Mouse (Mus musculus) MEL (cell line): ENCODE measurements around the gene Sh2d6. TPM values are rescaled to one million over a fixed set of nuclear protein-coding genes. Genes with fewer than 3 reads are reported as not detected.
A peak's percentile ranks its signal among the peaks of the same experiment; 100 is the strongest.

Experiments used
- DNase-seq: peaks from one replicate; pipeline ENCODE4 v3.0.0; 2011; ENCODE audit warnings: low read depth, low spot score
- H3K27ac ChIP-seq: 2 replicates; pipeline ENCODE4 v1.5.1; 2012; ENCODE audit warnings: low read depth, mild to moderate bottlenecking, control low read depth, low read length, moderate library complexity; ENCODE audit not compliant: control insufficient read depth
- H3K27me3 ChIP-seq, 2 experiments: fragments of 150-350 bp in 1 of 2; sonication (generic) in 1 of 2; 2 replicates each; pipeline ENCODE4 v1.6.1; 2012; ENCODE audit warnings: low read length in 2 of 2, mild to moderate bottlenecking in 2 of 2, improper control_type of control experiment in 1 of 2, moderate library complexity in 1 of 2; ENCODE audit not compliant: insufficient read depth in 2 of 2, control insufficient read depth in 1 of 2
- H3K36me3 ChIP-seq, 2 experiments: 2 replicates each; pipeline ENCODE4 v1.6.1; 2012 to 2014; ENCODE audit warnings: low read length in 2 of 2, improper control_type of control experiment in 1 of 2, inconsistent platforms in 1 of 2, mild to moderate bottlenecking in 1 of 2; ENCODE audit not compliant: insufficient read depth in 2 of 2, control insufficient read depth in 1 of 2
- H3K4me1 ChIP-seq, 2 experiments: fragments of 150-350 bp in 1 of 2; sonication (generic) in 1 of 2; 2 replicates each; pipeline ENCODE4 v1.6.1; 2012; ENCODE audit warnings: low read length in 2 of 2, improper control_type of control experiment in 1 of 2, mild to moderate bottlenecking in 1 of 2; ENCODE audit not compliant: insufficient read depth in 2 of 2, control insufficient read depth in 1 of 2
- H3K4me3 ChIP-seq, 2 experiments: fragments of 150-350 bp in 1 of 2; sonication (generic) in 1 of 2; 2 replicates each; pipeline ENCODE4 v1.5.1; 2012; ENCODE audit warnings: low read depth in 2 of 2, low read length in 2 of 2, mild to moderate bottlenecking in 2 of 2, moderate library complexity in 2 of 2, control low read depth in 1 of 2, improper control_type of control experiment in 1 of 2; ENCODE audit not compliant: control insufficient read depth in 1 of 2, insufficient read depth in 1 of 2
- H3K79me2 ChIP-seq: 2 replicates; pipeline ENCODE4 v1.6.1; 2012; ENCODE audit warnings: mild to moderate bottlenecking, low read length, moderate library complexity; ENCODE audit not compliant: control insufficient read depth, poor library complexity, insufficient read depth
- H3K9ac ChIP-seq: 2 replicates; pipeline ENCODE4 v1.6.1; 2012; ENCODE audit warnings: low read depth, mild to moderate bottlenecking, control low read depth, low read length, moderate library complexity; ENCODE audit not compliant: control insufficient read depth, poor library complexity, severe bottlenecking
- H3K9me3 ChIP-seq: fragments of 150-350 bp; sonication (generic); replicated peaks from 2 replicates; pipeline ENCODE4 v1.6.1; 2012; ENCODE audit warnings: mild to moderate bottlenecking, low read length, improper control_type of control experiment, moderate library complexity; ENCODE audit not compliant: insufficient read depth
- BHLHE40 ChIP-seq: IDR thresholded peaks from 2 replicates; pipeline ENCODE4 v1.6.1; 2012; ENCODE audit warnings: low read depth, mild to moderate bottlenecking, inconsistent platforms, low read length, improper control_type of control experiment, borderline replicate concordance
- CHD1 ChIP-seq: IDR thresholded peaks from 2 replicates; pipeline ENCODE4 v1.6.1; 2012; ENCODE audit warnings: low read depth, mild to moderate bottlenecking, inconsistent platforms, low read length, improper control_type of control experiment
- CTCF ChIP-seq, 3 experiments: IDR thresholded peaks in 2 of 3; conservative IDR thresholded peaks in 1 of 3; 2 replicates each; pipeline ENCODE4 v1.5.1; 2011 to 2012; ENCODE audit warnings: low read length in 3 of 3, low read depth in 2 of 3, mild to moderate bottlenecking in 2 of 3, improper control_type of control experiment in 1 of 3, inconsistent platforms in 1 of 3, mixed read lengths in 1 of 3, moderate library complexity in 1 of 3; ENCODE audit not compliant: control insufficient read depth in 1 of 3, insufficient read depth in 1 of 3, poor library complexity in 1 of 3, severe bottlenecking in 1 of 3
- E2F4 ChIP-seq: IDR thresholded peaks from 2 replicates; pipeline ENCODE4 v1.6.1; 2011; ENCODE audit warnings: low read depth, low read length, improper control_type of control experiment, borderline replicate concordance
- ELF1 ChIP-seq: IDR thresholded peaks from 2 replicates; pipeline ENCODE4 v1.6.1; 2014; ENCODE audit warnings: low read depth, mild to moderate bottlenecking, inconsistent platforms, low read length, improper control_type of control experiment, moderate library complexity
- GABPA ChIP-seq: IDR thresholded peaks from 2 replicates; pipeline ENCODE4 v1.6.1; 2012; ENCODE audit warnings: low read depth, mild to moderate bottlenecking, inconsistent platforms, low read length, improper control_type of control experiment, moderate library complexity
- GATA1 ChIP-seq: IDR thresholded peaks from 2 replicates; pipeline ENCODE4 v1.6.1; 2011; ENCODE audit warnings: low read depth, low read length, improper control_type of control experiment
- HCFC1 ChIP-seq: IDR thresholded peaks from 2 replicates; pipeline ENCODE4 v1.6.1; 2012; ENCODE audit warnings: low read depth, mild to moderate bottlenecking, inconsistent platforms, low read length, improper control_type of control experiment, moderate library complexity
- JUND ChIP-seq: IDR thresholded peaks from 2 replicates; pipeline ENCODE4 v1.6.1; 2011; ENCODE audit warnings: low read depth, mild to moderate bottlenecking, improper control_type of control experiment, low read length
- MAX ChIP-seq: IDR thresholded peaks from 2 replicates; pipeline ENCODE4 v1.6.1; 2011; ENCODE audit warnings: low read length, improper control_type of control experiment
- MAZ ChIP-seq: IDR thresholded peaks from 2 replicates; pipeline ENCODE4 v1.6.1; 2012; ENCODE audit warnings: low read depth, mild to moderate bottlenecking, inconsistent platforms, low read length, improper control_type of control experiment
- MXI1 ChIP-seq: IDR thresholded peaks from 2 replicates; pipeline ENCODE4 v1.6.1; 2011; ENCODE audit warnings: mild to moderate bottlenecking, low read depth, low read length, improper control_type of control experiment
- MYC ChIP-seq: IDR thresholded peaks from 2 replicates; pipeline ENCODE4 v1.6.1; 2011; ENCODE audit warnings: low read depth, mild to moderate bottlenecking, low read length, improper control_type of control experiment, moderate library complexity
- NELFE ChIP-seq: IDR thresholded peaks from 2 replicates; pipeline ENCODE4 v1.6.1; 2011; ENCODE audit warnings: low read depth, low read length, improper control_type of control experiment
- POLR2A ChIP-seq, 2 experiments: IDR thresholded peaks; 2 replicates each; pipeline ENCODE4 v1.6.1; 2011 to 2012; ENCODE audit warnings: low read length in 2 of 2, mild to moderate bottlenecking in 2 of 2, control low read depth in 1 of 2, improper control_type of control experiment in 1 of 2, low read depth in 1 of 2, moderate library complexity in 1 of 2; ENCODE audit not compliant: control insufficient read depth in 1 of 2, insufficient read depth in 1 of 2, poor library complexity in 1 of 2
- POLR2AphosphoS2 ChIP-seq: IDR thresholded peaks from 2 replicates; pipeline ENCODE4 v1.6.1; 2011; ENCODE audit warnings: low read length, improper control_type of control experiment
- POLR2AphosphoS5 ChIP-seq: IDR thresholded peaks from 2 replicates; pipeline ENCODE4 v1.6.1; 2012; ENCODE audit warnings: low read depth, borderline replicate concordance, mild to moderate bottlenecking, inconsistent platforms, low read length, moderate library complexity, mixed read lengths
- RAD21 ChIP-seq: IDR thresholded peaks from 2 replicates; pipeline ENCODE4 v1.6.1; 2011; ENCODE audit warnings: mild to moderate bottlenecking, low read depth, low read length, improper control_type of control experiment
- RCOR1 ChIP-seq: IDR thresholded peaks from 2 replicates; pipeline ENCODE4 v1.6.1; 2012; ENCODE audit warnings: low read depth, mild to moderate bottlenecking, inconsistent platforms, low read length, improper control_type of control experiment
- SIN3A ChIP-seq: IDR thresholded peaks from 2 replicates; pipeline ENCODE4 v1.6.1; 2012; ENCODE audit warnings: low read length, improper control_type of control experiment, inconsistent platforms
- SMC3 ChIP-seq: IDR thresholded peaks from 2 replicates; pipeline ENCODE4 v1.6.1; 2011; ENCODE audit warnings: low read depth, low read length, improper control_type of control experiment
- TAL1 ChIP-seq: IDR thresholded peaks from 2 replicates; pipeline ENCODE4 v1.6.1; 2012; ENCODE audit warnings: mild to moderate bottlenecking, inconsistent platforms, low read length, moderate library complexity, mixed read lengths
- TCF12 ChIP-seq: IDR thresholded peaks from 2 replicates; pipeline ENCODE4 v1.6.1; 2014; ENCODE audit warnings: low read depth, mild to moderate bottlenecking, inconsistent platforms, low read length, improper control_type of control experiment, moderate library complexity
- USF2 ChIP-seq, 2 experiments: IDR thresholded peaks; 2 replicates each; pipeline ENCODE4 v1.6.1; 2011 to 2012; ENCODE audit warnings: improper control_type of control experiment in 2 of 2, low read length in 2 of 2, borderline replicate concordance in 1 of 2, inconsistent platforms in 1 of 2, low read depth in 1 of 2, mild to moderate bottlenecking in 1 of 2; ENCODE audit not compliant: insufficient read depth in 1 of 2
- ZC3H11A ChIP-seq: IDR thresholded peaks from 2 replicates; pipeline ENCODE4 v1.6.1; 2012; ENCODE audit warnings: low read depth, mild to moderate bottlenecking, inconsistent platforms, low read length, improper control_type of control experiment
- ZKSCAN1 ChIP-seq: IDR thresholded peaks from 2 replicates; pipeline ENCODE4 v1.6.1; 2012; ENCODE audit warnings: low read depth, mild to moderate bottlenecking, inconsistent platforms, low read length, improper control_type of control experiment, moderate library complexity
- ZMIZ1 ChIP-seq: IDR thresholded peaks from 2 replicates; pipeline ENCODE4 v1.6.1; 2012; ENCODE audit warnings: low read depth, mild to moderate bottlenecking, inconsistent platforms, low read length, improper control_type of control experiment, moderate library complexity
- polyA plus RNA-seq, 2 experiments: library from polyadenylated mRNA; stranded (reverse) in 1 of 2; unstranded in 1 of 2; fragments of >175 nt in 1 of 2; fragments of >200 nt in 1 of 2; gene quantifications; 2 replicates each; pipeline versions ENCODE4 v1.2.1 to v1.2.4; 2012; ENCODE audit warnings: low replicate concordance in 2 of 2, low read depth in 1 of 2; ENCODE audit not compliant: insufficient read length in 2 of 2, insufficient read depth in 1 of 2, missing spikeins in 1 of 2
- total RNA-seq: library from RNA; depleted of rRNA; stranded (reverse); fragments of 300-350 nt; gene quantifications from 2 replicates; pipeline ENCODE4 v1.2.3, GENCODE M21; 2012

Sh2d6 gene
- total and polyA plus RNA-seq, 3 experiments, result 0.17 TPM; not detected in 2

DNA sequence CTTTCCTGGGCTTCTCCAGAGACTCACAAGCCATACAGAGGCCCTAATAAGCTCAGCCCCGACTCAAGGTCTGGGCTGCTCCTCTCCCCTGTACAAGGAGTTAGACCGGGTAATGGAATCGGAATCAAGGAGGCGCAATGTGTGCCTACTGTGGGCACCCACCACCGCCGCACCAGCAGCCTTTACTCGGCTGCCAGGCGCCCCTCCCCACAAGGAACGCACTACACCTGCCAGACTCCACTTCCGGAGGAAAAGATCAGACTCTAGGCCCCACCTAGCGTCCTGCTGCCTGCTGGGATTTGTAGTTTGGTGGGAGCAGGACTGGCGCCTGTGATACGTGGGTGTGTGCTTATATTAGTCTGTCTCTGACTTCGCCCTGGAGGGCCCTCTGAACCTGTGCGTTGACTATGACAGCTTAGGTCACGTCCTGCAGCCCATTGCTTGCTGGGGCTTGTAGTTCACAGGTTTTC is 17.1 kb upstream of the Sh2d6 start (continued):
- peak; percentile 72 for TF ChIP-seq MXI1
- peak; percentile 99 for TF ChIP-seq HCFC1

DNA sequence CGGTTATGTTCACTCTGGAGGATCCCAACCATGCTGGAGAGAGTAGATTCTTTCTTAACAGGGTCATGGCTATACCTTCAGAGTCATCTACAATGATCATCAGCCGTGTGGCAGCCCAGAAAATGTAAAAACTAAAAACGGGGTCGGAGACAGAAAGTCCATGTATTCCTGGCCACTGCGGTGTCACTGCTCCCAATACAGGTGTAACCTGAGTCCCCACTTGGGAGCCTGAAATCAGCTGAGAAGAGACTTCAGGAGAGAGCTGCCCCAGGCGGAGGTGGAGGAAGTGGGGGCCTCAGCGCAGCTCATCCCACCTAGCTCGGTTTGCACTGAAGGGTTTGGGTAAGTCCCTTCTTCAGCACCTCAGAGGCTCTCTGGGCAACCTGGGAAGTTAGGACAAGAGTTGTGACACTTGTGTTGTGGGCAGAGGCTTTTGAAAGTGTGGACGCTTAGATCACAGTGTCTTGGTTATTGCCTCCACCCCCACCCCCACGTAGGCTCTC is 16.5 kb upstream of the Sh2d6 start:
- Histone ChIP-seq H3K27ac (no peak overlapping the region), H3K4me3 (peak overlapping the region; percentile 65 to 75), H3K9me3 (no peaks in the 10 kb centered on the region), H3K27me3 (no peaks in the 10 kb centered on the region), H3K36me3 (peaks cover 0 to 13% of the 10 kb centered on the region in 2 experiments; a peak in 2 of 4 replicates), H3K79me2 (no peaks in the 10 kb centered on the region; the same call in 1 of the 2 replicates), H3K9ac (peak overlapping the region; percentile 74), H3K4me1 (peaks cover 0 to 17% of the 10 kb centered on the region in 2 experiments; a peak in 2 of 4 replicates)
- TF ChIP-seq MXI1 (no peak), POLR2A (IDR thresholded peaks at IDR 0.05; ENCODE audit: control insufficient read depth in 1 of 2, insufficient read depth in 1 of 2, low read depth in 1 of 2, low read length in 2 of 2, poor library complexity in 1 of 2) (no peak), GATA1 (no peak)
- DNase-seq, result peak; percentile 43

DNA sequence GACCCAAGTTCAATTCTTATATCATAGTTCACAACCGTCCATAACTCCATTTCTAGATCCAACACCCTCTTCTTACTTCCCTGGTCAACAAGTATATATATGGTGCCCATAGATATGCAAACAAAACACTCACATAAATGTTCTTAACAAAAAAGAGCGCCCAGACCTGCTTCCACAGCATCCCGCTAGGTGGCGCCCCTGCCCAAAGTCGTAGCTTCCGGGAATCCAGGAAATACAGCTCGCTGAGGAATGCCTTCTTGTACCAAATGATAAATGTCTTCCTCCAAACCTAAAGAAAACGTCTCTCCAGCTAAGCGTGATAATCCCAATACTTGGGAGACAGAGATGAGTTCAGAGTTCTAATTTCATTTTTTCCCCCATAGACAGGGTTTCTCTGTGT is 13.7 kb upstream of the Sh2d6 start:
- Histone ChIP-seq H3K9ac (peak overlapping the region; percentile 67), H3K79me2 (no peaks in the 10 kb centered on the region; the same call in 1 of the 2 replicates), H3K27ac (peak overlapping the region; percentile 55), H3K9me3 (no peaks in the 10 kb centered on the region), H3K27me3 (no peaks in the 10 kb centered on the region), H3K4me3 (peak overlapping the region; percentile 34 to 59), H3K4me1 (peaks cover 0 to 17% of the 10 kb centered on the region in 2 experiments; a peak in 2 of 4 replicates), H3K36me3 (peaks cover 0 to 13% of the 10 kb centered on the region in 2 experiments; a peak in 2 of 4 replicates)
- peak; percentile 94 for DNase-seq
- TF ChIP-seq POLR2A (IDR thresholded peaks at IDR 0.05; ENCODE audit: control insufficient read depth in 1 of 2, insufficient read depth in 1 of 2, low read depth in 1 of 2, low read length in 2 of 2, poor library complexity in 1 of 2), result peak in 1 of 2 experiments; percentile 43; a peak in 2 of 4 replicates
- TF ChIP-seq MAX, result peak; percentile 42
- peak; percentile 83 for TF ChIP-seq RAD21
- 0 out of 2 replicates have a peak, but pooled peaks have one; percentile 45 for TF ChIP-seq JUND
- TF ChIP-seq GABPA, result 0 out of 2 replicates have a peak, but pooled peaks have one; percentile 55
- TF ChIP-seq CTCF (IDR thresholded peaks at IDR 0.05 in 2 of 3, conservative IDR thresholded peaks at IDR 0.05 in 1 of 3; ENCODE audit: control insufficient read depth in 1 of 3, insufficient read depth in 1 of 3, low read depth in 2 of 3, low read length in 3 of 3, poor library complexity in 1 of 3, severe bottlenecking in 1 of 3), result peak; percentile 88 to 99 (median 92)
- TF ChIP-seq NELFE, result peak; percentile 42; the same call in 1 of the 2 replicates
- peak; percentile 87 for TF ChIP-seq SIN3A
- no peak for TF ChIP-seq USF2 (IDR thresholded peaks at IDR 0.05; ENCODE audit: borderline replicate concordance in 1 of 2, insufficient read depth in 1 of 2, low read depth in 1 of 2, low read length in 2 of 2)
- no peak for TF ChIP-seq MXI1
- TF ChIP-seq ZC3H11A, result peak; percentile 95
- TF ChIP-seq E2F4, result 0 out of 2 replicates have a peak, but pooled peaks have one; percentile 55
- no peak for TF ChIP-seq POLR2AphosphoS2
- TF ChIP-seq POLR2AphosphoS5, result no peak
- 0 out of 2 replicates have a peak, but pooled peaks have one; percentile 51 for TF ChIP-seq ZMIZ1
- TF ChIP-seq ZKSCAN1, result no peak; the same call in 1 of the 2 replicates
- peak; percentile 97 for TF ChIP-seq ELF1
- no peak for TF ChIP-seq GATA1
- peak; percentile 66; the same call in 1 of the 2 replicates for TF ChIP-seq MYC
- TF ChIP-seq MAZ, result peak; percentile 73; the same call in 1 of the 2 replicates
- TF ChIP-seq RCOR1, result peak; percentile 59; the same call in 1 of the 2 replicates
- TF ChIP-seq CHD1, result no peak
- TF ChIP-seq TCF12, result peak; percentile 53
- peak; percentile 99 for TF ChIP-seq SMC3
- no peak for TF ChIP-seq TAL1
- no peak for TF ChIP-seq BHLHE40
